Mouse (Mus musculus) brown adipose tissue, adult 24 weeks (tissue): ENCODE data around the gene Galnt12. TPM values are rescaled to one million over a fixed set of nuclear protein-coding genes. Genes with fewer than 3 reads are reported as not detected.

ENCODE experiments used
- H3K27ac ChIP-seq: fragments of 200-500 bp; replicated peaks from 2 replicates; pipeline ENCODE4 v1.5.1; 2012; ENCODE audit warnings: low read depth, mild to moderate bottlenecking, low read length
- H3K4me1 ChIP-seq: fragments of 200-500 bp; 2 replicates; pipeline ENCODE4 v1.6.1; 2012; ENCODE audit warnings: low read length, mixed read lengths; ENCODE audit not compliant: control insufficient read depth, insufficient read depth, insufficient read length
- H3K4me3 ChIP-seq: fragments of 200-500 bp; 2 replicates; pipeline ENCODE4 v1.5.1; 2012; ENCODE audit warnings: low read depth, mild to moderate bottlenecking, low read length, moderate library complexity; ENCODE audit not compliant: insufficient read depth
- polyA plus RNA-seq: library from polyadenylated mRNA; stranded (reverse); fragments of >200 nt; gene quantifications from 2 replicates; pipeline ENCODE4 v1.2.4, GENCODE M21; 2012; ENCODE audit not compliant: missing spikeins, insufficient read depth, insufficient read length

Galnt12 gene
- polyA plus RNA-seq, 1 experiment = 0.48 TPM

DNA sequence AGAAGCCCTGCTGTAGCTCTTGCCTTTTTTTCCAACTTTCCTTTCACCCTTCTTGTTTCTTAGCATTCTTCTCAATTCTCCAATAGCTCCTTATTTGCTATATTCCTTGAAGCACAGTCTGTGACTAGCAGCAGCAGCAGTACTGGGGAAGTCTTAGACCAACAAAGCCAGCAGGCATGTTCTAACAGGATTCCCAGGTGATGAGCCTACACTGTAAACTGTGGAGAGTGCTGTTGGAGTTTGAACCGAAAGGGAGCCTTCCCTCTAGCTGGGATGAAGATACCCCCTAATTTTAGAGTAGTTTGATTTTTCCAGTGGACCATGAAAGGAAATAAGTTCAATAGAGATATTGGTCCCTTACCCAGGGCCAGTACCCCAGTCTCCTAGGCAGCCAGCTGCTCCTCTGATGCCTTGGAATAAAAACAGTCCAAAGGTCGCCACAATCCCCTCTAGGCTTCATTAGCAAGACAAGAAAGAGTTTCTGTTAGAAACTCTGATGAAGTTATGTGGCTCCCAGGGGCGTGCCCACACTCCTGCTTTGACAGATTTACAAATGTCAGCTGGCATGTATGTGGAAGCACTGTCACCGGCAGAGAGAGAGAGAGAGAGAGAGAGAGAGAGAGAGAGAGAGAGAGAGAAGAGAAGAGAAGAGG, 69.5 kb downstream of the Galnt12 start:
- Histone ChIP-seq H3K4me1 (peaks cover 10% of the 10 kb centered on the region), H3K27ac (no peak overlapping the region), H3K4me3 (no peak overlapping the region)

DNA sequence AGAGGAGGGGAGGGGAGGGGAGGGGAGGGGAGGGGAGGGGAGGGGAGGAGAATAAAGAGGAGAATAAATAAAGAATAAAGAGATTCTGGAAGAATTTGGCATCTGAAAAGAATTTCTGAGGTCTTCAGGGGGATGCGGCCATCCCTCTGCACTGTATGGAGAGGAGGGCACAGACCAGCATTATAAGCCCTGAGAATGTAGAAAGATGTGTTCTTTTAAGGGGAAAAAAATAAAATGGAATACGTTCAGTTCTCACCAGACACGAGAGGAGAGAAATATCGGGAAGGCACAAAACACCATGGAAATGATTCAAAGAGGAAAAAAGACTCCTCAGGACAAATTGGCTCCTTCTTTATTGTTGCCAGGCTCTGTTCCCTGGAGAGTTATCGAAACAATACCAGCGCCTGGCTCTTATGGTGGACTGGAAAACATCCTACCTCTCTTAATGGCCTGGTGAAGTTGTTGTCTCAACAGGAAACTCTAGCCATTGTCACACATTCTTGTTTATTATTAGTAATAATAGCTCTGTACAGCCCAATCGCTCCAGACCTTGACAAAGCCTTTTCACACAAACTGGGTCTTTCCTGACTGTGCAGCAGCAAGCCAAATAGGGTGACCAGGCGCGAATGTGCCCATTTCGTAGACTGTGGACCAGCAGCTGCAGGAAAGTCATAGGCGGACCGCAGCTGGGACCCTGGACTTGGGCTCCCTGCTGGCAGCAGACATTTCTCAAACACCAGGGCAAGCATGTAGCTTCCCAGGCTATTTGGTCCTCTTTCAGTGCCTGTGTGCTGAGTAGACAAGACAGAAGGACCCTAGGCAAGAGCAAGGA, 70.3 kb downstream of the Galnt12 start:
- no peak overlapping the region for H3K4me3 ChIP-seq
- peaks cover 10% of the 10 kb centered on the region for H3K4me1 ChIP-seq
- no peak overlapping the region for H3K27ac ChIP-seq

DNA sequence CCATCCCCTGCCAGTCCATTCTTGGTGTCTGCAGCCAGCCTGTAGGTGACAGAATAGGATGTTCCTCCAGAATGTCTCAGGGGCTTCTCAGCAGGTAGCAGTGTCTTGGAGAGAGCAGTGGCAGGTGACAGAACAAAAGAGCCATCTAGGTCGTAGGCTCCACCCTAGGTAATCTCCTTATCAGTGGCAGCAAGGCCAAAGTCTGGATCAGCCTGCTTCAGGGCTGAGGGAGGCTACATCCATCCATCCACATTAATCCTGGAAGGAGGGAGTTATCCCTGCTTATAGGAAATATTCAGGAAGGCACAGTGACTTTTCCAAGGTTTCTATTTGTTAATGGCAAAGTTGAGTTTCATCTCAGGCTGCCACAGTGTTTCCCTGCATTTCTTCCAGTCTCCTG, 80.6 kb downstream of the Galnt12 start:
- H3K4me3 ChIP-seq = no peak overlapping the region
- peaks cover 6% of the 10 kb centered on the region for H3K4me1 ChIP-seq
- H3K27ac ChIP-seq = no peak overlapping the region

Other genes starting within 250 kb of the Galnt12 start
- not detected in 2 replicates for gene Gabbr2, start 100.0 kb upstream of the Galnt12 start, polyA plus RNA-seq
- gene Anks6, start 34.5 kb upstream of the Galnt12 start, polyA plus RNA-seq = 1.1 and 2.0 TPM in 2 replicates
- 38.2 and 43.8 TPM in 2 replicates for gene Col15a1, start 116.3 kb downstream of the Galnt12 start, polyA plus RNA-seq